Mouse (Mus musculus): ENCODE results near the gene Cd83.

The Cd83 gene

GRCm38 (mm10) chr13:43807272-43807675 is 22.7 kb downstream of the Cd83 start:
- no peak for DNase-seq

- no peak for DNase-seq
Observed at GRCm38 (mm10) chr13:43810621-43811020, 26.0 kb downstream of the Cd83 start.

GRCm38 (mm10) chr13:43811835-43812234 is 27.3 kb downstream of the Cd83 start:
- DNase-seq = no peak

- peak; percentile 81 for DNase-seq
Observed at GRCm38 (mm10) chr13:43813431-43813830, 28.9 kb downstream of the Cd83 start.

DNA sequence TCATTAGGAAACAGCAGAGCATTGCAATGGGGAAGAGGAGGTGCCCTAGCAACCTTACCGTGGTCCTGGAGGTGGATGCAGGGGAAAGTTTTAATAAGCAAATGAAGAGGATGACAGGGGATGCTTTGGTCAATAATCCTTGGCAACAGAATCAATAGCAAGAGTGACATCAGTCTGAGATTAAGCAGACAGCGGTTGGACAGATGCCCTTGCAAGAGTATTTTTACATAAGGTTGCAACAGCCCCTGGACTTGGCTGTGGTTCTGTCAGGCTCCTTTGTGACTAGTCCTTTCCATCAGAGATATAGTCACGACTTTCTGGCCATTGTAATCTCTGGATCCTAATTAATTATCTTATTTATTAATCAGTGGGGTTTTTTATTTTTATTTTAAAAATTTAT is 32.9 kb downstream of the Cd83 start:
- no peak for DNase-seq

- DNase-seq = no peak
Observed at GRCm38 (mm10) chr13:43818307-43819019, 33.9 kb downstream of the Cd83 start.

DNA sequence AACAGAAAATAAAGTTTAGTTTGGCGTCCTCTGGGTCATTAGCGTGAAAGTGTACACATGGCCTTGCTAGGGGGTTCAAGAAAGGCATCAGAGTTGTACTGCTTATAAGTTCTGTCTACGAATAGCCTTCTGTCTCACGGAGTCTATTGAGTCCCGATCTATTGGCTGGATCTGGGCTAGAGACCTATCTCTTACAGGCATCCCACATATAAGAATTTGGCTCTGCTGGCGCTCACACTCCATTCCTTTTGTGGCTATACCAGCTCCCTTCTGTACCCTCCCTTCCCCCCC is 34.4 kb downstream of the Cd83 start:
- no peak for DNase-seq

DNA sequence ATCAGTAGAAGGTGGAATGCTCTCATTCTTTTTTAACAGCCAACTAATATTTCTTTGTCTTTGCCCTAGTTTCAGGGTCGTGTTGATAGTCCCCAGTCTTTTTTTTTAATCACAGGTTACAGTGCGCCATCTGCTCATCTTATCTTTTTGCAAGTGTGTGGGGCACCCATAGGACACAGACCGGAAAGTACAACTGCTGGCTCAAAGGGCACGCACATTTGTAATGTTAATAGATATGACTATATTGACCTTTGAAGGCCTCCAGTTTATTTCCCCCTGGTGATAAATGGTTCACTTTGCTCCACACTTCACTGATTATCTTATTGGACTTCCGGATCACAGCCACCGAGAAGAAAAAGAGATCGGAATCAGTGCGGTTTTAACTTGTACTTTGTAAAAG is 35.5 kb downstream of the Cd83 start:
- DNase-seq = no peak

- DNase-seq = no peak
Observed at GRCm38 (mm10) chr13:43822306-43822705, 37.7 kb downstream of the Cd83 start.

DNA sequence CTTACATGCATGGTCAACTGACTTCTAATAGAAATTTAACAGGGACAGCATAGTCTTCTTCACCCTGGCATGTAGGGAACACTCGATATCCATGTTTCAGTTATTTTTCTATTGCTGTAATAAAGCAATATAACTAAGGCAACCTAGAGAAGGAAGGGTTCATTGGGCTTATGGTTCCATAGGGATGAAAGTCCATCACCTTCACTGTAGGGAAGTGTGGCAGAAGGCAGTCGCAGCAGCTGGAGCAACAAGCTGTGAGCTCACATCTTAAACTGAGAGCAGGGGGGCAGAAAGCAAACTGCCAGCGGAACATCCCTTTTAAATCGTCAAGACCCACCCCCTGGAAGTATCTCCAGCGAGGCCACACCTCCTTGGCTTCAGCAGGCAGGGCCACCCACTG is 44.1 kb downstream of the Cd83 start:
- no peak for DNase-seq

GRCm38 (mm10) chr13:43830892-43831673 is 46.5 kb downstream of the Cd83 start:
- no peak for DNase-seq

- DNase-seq = no peak
Observed at GRCm38 (mm10) chr13:43832731-43833130, 48.2 kb downstream of the Cd83 start.

GRCm38 (mm10) chr13:43836376-43836775 is 51.8 kb downstream of the Cd83 start:
- DNase-seq = no peak

DNA sequence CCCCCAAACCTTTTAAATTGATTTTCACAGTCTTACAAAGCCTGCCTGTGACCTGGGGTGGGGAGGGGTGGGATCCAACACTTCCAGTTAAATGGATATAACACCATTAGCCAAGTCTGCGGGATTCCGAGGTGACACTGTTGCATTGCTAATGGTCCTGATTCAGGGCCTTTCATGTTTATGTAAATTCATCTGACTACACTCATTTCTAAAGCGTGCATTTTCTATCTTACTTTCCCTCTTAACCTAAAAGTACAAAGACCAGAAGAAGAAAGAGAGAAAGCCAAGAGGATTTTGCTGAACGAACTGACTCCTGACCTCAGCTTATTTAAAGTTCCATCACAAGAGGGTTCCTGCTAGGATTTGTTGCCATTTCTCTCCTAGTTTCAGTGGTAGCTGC is 53.2 kb downstream of the Cd83 start:
- DNase-seq = no peak

- no peak for DNase-seq
Observed at GRCm38 (mm10) chr13:43845151-43845550, 60.6 kb downstream of the Cd83 start.

- no peak for DNase-seq
Observed at GRCm38 (mm10) chr13:43847186-43847585, 62.6 kb downstream of the Cd83 start.

- no peak for DNase-seq
Observed at GRCm38 (mm10) chr13:43849816-43850215, 65.2 kb downstream of the Cd83 start.

DNA sequence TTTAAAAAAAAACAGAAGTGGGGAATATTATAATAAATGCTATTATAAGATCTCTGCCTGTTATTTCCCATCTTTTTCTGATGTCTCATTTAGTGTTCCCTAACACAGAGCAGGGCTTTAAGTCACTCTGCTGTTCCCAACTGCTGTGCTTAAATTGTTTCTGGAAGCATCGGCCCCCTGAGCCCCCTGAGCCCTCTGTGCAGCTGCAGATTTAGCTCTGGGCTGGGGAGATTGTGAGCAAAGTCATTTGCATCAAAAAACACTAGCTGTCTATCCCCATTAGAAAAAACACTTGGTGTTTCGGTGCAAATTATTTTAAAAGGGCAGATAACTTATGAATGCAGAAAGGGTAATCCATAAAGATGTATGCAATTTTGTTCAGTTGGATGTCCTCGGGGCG is 66.5 kb downstream of the Cd83 start:
- no peak for DNase-seq

Measured in cerebellum, adult 9-11 months (tissue).